Mouse (Mus musculus) intestine, embryonic 14.5 days (tissue): ENCODE data around the gene Kcnk3. TPM values are rescaled to one million over a fixed set of nuclear protein-coding genes. Genes with fewer than 3 reads are reported as not detected.

Experiments used
- ATAC-seq: fragments of 200-750 bp; cut with Nextera tagmentation; replicated peaks from 2 replicates; pipeline ENCODE4 v1.8.0; 2017; ENCODE audit warnings: low read depth, moderate number of reproducible peaks, moderate TSS enrichment, moderate library complexity; ENCODE audit not compliant: low FRiP score, low TSS enrichment
- DNase-seq: peaks from one replicate; pipeline ENCODE4 v3.0.0-alpha.2; 2018; ENCODE audit warnings: low spot score
- H3K27ac ChIP-seq: fragments of 300-500 bp; sonication (generic); 2 replicates; pipeline ENCODE4 v1.5.1; 2014; ENCODE audit warnings: low read depth, mild to moderate bottlenecking, control low read depth
- H3K27me3 ChIP-seq: fragments of 300-500 bp; sonication (generic); replicated peaks from 2 replicates; pipeline ENCODE4 v1.6.1; 2014; ENCODE audit warnings: low read length, control low read depth; ENCODE audit not compliant: control insufficient read depth, insufficient read depth
- H3K36me3 ChIP-seq: fragments of 300-500 bp; sonication (generic); 2 replicates; pipeline ENCODE4 v1.6.1; 2014; ENCODE audit warnings: low read length, control low read depth; ENCODE audit not compliant: control insufficient read depth, insufficient read depth
- H3K4me1 ChIP-seq: fragments of 300-500 bp; sonication (generic); replicated peaks from 2 replicates; pipeline ENCODE4 v1.6.1; 2014; ENCODE audit warnings: low read length, control low read depth, mixed read lengths; ENCODE audit not compliant: control insufficient read depth, insufficient read depth
- H3K4me2 ChIP-seq: fragments of 300-500 bp; sonication (generic); 2 replicates; pipeline ENCODE4 v1.6.1; 2014; ENCODE audit warnings: low read length
- H3K4me3 ChIP-seq: fragments of 300-500 bp; sonication (generic); 2 replicates; pipeline ENCODE4 v1.5.1; 2014; ENCODE audit warnings: low read depth, low read length, control low read depth, mixed read lengths
- H3K9ac ChIP-seq: fragments of 300-500 bp; sonication (generic); 2 replicates; pipeline ENCODE4 v1.6.1; 2014; ENCODE audit warnings: mild to moderate bottlenecking, low read length
- H3K9me3 ChIP-seq: fragments of 300-500 bp; sonication (generic); 2 replicates; pipeline ENCODE4 v1.6.1; 2016; ENCODE audit warnings: low read length, control low read depth; ENCODE audit not compliant: control insufficient read depth
- WGBS: fragments of 180-500 bp; shearing (Covaris S2); extraction: QIAGEN DNeasy Blood & Tissue Kit; methylation state at CpG from one replicate; pipeline ENCODE4 v1.1.7; 2014; 5-methylcytosine and 5-hydroxymethylcytosine counted together
- polyA plus RNA-seq: library from polyadenylated mRNA; unstranded; fragments of >200 nt; fragmentation: Nextera tagmentation; extraction: Ambion mirVana; gene quantifications from 2 replicates; pipeline ENCODE4 v1.2.1, GENCODE M21; 2014

Kcnk3 gene
- polyA plus RNA-seq, 1 experiment from 2014 or later = 39.7 TPM

DNA sequence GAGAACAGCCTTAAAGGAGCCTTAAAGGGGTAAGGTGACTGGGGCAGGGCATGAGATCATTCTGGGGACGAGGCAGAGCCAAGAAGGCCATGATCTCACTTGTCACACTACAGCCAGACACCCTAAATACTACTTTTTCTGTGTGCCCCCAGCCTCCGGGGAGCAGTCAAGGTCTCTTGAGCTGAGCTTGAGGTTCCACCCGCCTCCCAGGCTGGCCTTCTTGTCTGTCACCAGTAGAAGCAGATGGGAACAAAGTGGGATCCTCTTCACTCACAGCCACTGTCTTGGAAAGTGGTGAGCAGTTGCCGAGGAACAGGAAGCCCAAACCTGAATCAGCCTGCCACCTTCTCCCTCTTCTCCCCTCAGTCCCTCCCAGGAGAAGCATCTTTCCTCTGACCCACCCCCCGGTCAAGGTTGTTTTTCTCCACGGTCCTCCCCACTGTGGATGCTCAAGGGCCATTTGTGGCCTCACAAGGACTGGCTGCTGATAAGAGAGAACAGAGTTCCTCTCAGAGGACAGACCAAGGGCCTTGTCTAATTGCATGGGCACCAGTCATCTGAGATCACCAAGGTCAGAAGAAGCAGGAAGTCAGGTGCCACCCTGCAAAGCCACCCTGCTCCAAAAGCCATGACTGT, 9.4 kb upstream of the Kcnk3 start:
- H3K9me3 ChIP-seq = no peaks in the 10 kb centered on the region
- no peaks in the 10 kb centered on the region for H3K36me3 ChIP-seq
- peaks cover 2% of the 10 kb centered on the region; the same call in 1 of the 2 replicates for H3K4me1 ChIP-seq
- no peaks in the 10 kb centered on the region for H3K27me3 ChIP-seq
- no peak overlapping the region for H3K27ac ChIP-seq
- ATAC-seq = no peak
- DNase-seq = no peak
- H3K9ac ChIP-seq = no peak overlapping the region
- no peak overlapping the region for H3K4me3 ChIP-seq
- WGBS = 77% methylated on average over 6 of the region's 6 CpGs
- no peak overlapping the region for H3K4me2 ChIP-seq

DNA sequence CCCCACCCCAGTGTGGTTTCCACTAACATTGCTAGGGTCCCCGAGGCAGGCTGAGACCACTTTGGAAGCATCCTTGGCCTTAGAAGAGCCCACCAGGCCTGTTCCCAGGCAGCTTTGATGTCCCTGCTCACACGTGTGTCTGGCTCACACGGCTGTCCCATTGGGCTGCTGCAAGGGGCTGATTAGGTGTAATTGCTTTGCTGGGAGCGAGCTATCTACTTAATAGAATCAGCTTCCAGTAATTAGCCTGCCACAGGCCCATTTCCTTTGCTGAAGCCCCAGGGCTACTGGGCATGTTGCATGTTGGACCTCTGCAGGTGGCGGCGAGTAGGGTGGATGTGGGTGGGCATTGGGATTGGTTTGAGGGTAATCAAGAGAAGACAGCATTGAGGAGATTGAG, 7.2 kb upstream of the Kcnk3 start:
- H3K9ac ChIP-seq = no peak overlapping the region
- no peaks in the 10 kb centered on the region for H3K36me3 ChIP-seq
- DNase-seq (no peak), ATAC-seq (no peak)
- no peaks in the 10 kb centered on the region for H3K27me3 ChIP-seq
- no peak overlapping the region for H3K4me3 ChIP-seq
- H3K27ac ChIP-seq = no peak overlapping the region
- WGBS = 59% methylated on average over 6 of the region's 6 CpGs
- peaks cover 2% of the 10 kb centered on the region; the same call in 1 of the 2 replicates for H3K4me1 ChIP-seq
- H3K4me2 ChIP-seq = no peak overlapping the region
- no peaks in the 10 kb centered on the region for H3K9me3 ChIP-seq

DNA sequence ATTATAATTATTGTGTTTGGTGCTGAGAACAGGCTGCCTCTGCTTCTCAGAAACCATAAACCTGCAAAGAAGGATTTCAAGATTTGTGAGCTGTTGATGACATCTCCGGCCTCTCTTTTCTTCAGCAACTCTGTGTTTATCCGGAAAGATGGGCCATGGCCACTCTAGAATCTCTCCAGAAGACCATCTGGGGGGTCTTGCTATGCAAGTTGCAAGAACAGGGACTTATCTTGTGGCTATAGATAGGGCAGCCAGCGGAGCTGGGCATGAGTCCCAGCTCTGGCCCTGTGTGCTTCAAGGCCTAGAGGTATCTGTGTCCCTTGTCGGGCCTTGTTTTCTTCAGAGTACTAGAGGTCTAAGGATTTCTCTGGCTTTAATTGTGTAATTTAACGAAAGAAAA, 6.0 kb upstream of the Kcnk3 start:
- Histone ChIP-seq H3K36me3 (no peaks in the 10 kb centered on the region), H3K4me3 (no peak overlapping the region), H3K4me2 (no peak overlapping the region), H3K27me3 (0 out of 2 replicates have a peak, but pooled peaks cover 4% of the 10 kb centered on the region), H3K4me1 (peaks cover 2% of the 10 kb centered on the region; the same call in 1 of the 2 replicates), H3K27ac (0 out of 2 replicates have a peak overlapping the region, but pooled peaks have one; percentile 33), H3K9me3 (no peaks in the 10 kb centered on the region), H3K9ac (no peak overlapping the region)
- ATAC-seq (no peak), DNase-seq (no peak)
- WGBS = 66% methylated on average over 5 of the region's 5 CpGs

- Histone ChIP-seq H3K27ac (no peak overlapping the region), H3K4me2 (no peak overlapping the region), H3K4me1 (peaks cover 23% of the 10 kb centered on the region), H3K27me3 (peaks cover 22% of the 10 kb centered on the region), H3K4me3 (no peak overlapping the region), H3K9me3 (no peaks in the 10 kb centered on the region), H3K36me3 (no peaks in the 10 kb centered on the region), H3K9ac (no peak overlapping the region)
- ATAC-seq (no peak), DNase-seq (no peak)
- 74% methylated on average over 3 of the region's 3 CpGs for WGBS
These were observed 1.4 kb upstream of the Kcnk3 start for GRCm38 (mm10) chr5:30586616-30587015.

DNA sequence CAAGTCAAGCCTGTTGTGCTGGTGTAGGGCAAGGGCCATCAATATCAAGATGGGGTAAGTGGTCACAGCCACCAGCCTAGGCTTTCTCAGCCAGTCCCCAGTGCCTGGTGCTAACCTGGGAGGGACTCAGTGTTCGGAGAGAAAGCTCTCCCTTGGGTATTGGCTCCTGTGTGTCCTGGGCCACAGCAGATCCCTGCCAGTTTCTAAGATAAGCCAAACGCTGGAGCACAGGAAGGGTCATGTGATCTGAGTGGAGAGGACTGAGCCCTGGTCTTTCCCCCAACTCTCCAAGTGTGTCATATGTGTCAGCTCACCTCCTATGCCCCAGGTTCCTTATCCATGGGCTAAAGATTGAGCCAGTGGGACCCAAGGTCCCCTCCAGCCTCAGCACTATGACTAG, 869 bp upstream of the Kcnk3 start:
- Histone ChIP-seq H3K9me3 (no peaks in the 10 kb centered on the region), H3K4me1 (peaks cover 26% of the 10 kb centered on the region), H3K36me3 (no peaks in the 10 kb centered on the region), H3K9ac (0 out of 2 replicates have a peak overlapping the region, but pooled peaks have one; percentile 10), H3K4me2 (peak overlapping the region; percentile 71), H3K27me3 (peaks cover 22% of the 10 kb centered on the region), H3K27ac (peak overlapping the region; percentile 62; the same call in 1 of the 2 replicates), H3K4me3 (0 out of 2 replicates have a peak overlapping the region, but pooled peaks have one; percentile 64)
- WGBS = 19% methylated on average over 2 of the region's 2 CpGs
- DNase-seq = no peak
- ATAC-seq = peak; percentile 13; the same call in 1 of the 2 replicates

GRCm38 (mm10) chr5:30588301-30588968, 465 bp downstream of the Kcnk3 start:
- DNase-seq (peak; percentile 69), ATAC-seq (peak; percentile 53; the same call in 1 of the 2 replicates)
- peaks cover 22% of the 10 kb centered on the region for H3K27me3 ChIP-seq
- H3K9ac ChIP-seq = peak overlapping the region; percentile 59
- WGBS = under 1% methylated on average over 67 of the region's 70 CpGs
- H3K9me3 ChIP-seq = no peaks in the 10 kb centered on the region
- H3K4me1 ChIP-seq = peaks cover 37% of the 10 kb centered on the region
- peak overlapping the region; percentile 63 for H3K27ac ChIP-seq
- H3K4me3 ChIP-seq = peak overlapping the region; percentile 64
- H3K36me3 ChIP-seq = no peaks in the 10 kb centered on the region
- peak overlapping the region; percentile 71 for H3K4me2 ChIP-seq

- H3K9me3 ChIP-seq = no peaks in the 10 kb centered on the region
- 42% methylated on average over 4 of the region's 4 CpGs for WGBS
- H3K27me3 ChIP-seq = peaks cover 22% of the 10 kb centered on the region
- DNase-seq (no peak), ATAC-seq (no peak)
- H3K4me1 ChIP-seq = peaks cover 43% of the 10 kb centered on the region
- no peaks in the 10 kb centered on the region for H3K36me3 ChIP-seq
- H3K4me3 ChIP-seq = peak overlapping the region; percentile 64
- H3K4me2 ChIP-seq = peak overlapping the region; percentile 71
- H3K27ac ChIP-seq = no peak overlapping the region
- H3K9ac ChIP-seq = peak overlapping the region; percentile 59
These were observed 1.1 kb downstream of the Kcnk3 start for GRCm38 (mm10) chr5:30589069-30589468.

- WGBS = 73% methylated on average over 3 of the region's 3 CpGs
- Histone ChIP-seq H3K36me3 (no peaks in the 10 kb centered on the region), H3K4me2 (peak overlapping the region; percentile 71), H3K9ac (no peak overlapping the region), H3K27ac (no peak overlapping the region), H3K4me3 (peak overlapping the region; percentile 64), H3K4me1 (peaks cover 48% of the 10 kb centered on the region), H3K27me3 (peaks cover 22% of the 10 kb centered on the region), H3K9me3 (no peaks in the 10 kb centered on the region)
- ATAC-seq (no peak), DNase-seq (no peak)
These were observed 1.6 kb downstream of the Kcnk3 start for GRCm38 (mm10) chr5:30589546-30589945.
